Mouse (Mus musculus): ENCODE measurements around the gene Serhl. TPM values are rescaled to one million over a fixed set of nuclear protein-coding genes. Genes with fewer than 3 reads are reported as not detected.
A peak's percentile ranks its signal among the peaks of the same experiment; 100 is the strongest.

The Serhl gene
- polyA plus RNA-seq, 1 experiment: 16.5 TPM

DNA sequence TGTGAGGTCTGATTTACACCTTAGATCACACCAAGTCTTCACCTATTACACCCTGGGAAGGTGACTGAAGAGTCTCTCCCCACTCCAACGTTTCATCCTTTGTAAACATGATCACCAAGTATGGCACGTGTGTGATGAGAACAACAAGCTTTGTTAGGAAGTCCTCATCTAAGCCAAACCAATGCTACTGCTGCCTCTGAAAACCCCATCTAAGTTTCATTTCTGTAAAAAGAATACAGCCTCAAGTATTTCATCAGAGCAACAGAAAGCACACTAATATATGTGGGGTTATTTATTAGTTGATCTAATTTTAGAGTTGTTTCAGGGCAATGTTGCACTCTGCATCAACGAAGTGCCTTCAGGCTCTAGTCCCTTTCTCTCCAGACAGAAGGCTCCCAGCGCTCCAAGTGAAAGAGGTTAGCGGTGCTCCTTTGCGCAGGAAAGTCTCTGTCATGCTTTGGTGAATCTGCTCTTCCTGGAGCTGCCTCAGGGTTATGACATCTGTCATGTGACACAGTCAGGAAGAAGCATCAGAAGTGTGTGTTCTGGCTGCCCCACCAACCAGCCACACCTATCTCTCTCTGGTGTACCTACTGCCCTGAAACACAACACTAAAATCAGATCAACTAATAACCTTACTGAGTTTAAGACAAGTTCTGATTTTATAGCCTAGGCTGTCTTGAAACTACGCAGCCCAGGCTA is 40.4 kb downstream of the Serhl start:
- DNase-seq: no peak
- Histone ChIP-seq H3K27ac (ENCODE audit: insufficient read depth, low read length) (no peak overlapping the region), H3K27me3 (ENCODE audit: control insufficient read depth, insufficient read depth, low read length) (no peaks in the 10 kb centered on the region), H3K4me3 (replicated peaks; ENCODE audit: insufficient read depth, low read depth, low read length) (no peak overlapping the region), H3K4me1 (ENCODE audit: control insufficient read depth, insufficient read depth, low read length) (no peaks in the 10 kb centered on the region)
- WGBS: 88% methylated on average over 7 of the region's 7 CpGs
- TF ChIP-seq CTCF (IDR thresholded peaks at IDR 0.05; ENCODE audit: borderline replicate concordance, insufficient read depth, low read depth, low read length): no peak
- no peak for TF ChIP-seq POLR2A (IDR thresholded peaks at IDR 0.05; ENCODE audit: borderline replicate concordance, insufficient read depth, low read length)

DNA sequence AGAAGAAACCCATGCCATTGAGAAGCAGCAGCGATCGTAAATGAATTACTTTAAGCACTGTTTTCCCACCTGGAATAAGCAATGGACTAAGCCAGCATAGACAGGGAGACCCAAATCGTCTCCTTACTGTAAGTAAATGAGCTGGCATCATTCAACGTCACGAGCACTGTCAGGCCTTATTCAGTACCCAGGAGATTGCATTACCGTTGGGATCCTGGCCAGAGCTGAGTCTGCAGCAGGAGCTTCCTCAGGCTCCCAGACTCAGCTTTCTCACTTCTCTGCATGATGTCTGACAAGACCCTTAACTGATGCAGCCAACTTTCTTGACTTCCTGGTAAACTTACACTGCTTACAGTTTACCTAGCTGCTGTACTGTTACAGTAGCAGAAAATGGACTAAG is 45.4 kb downstream of the Serhl start:
- TF ChIP-seq CTCF (IDR thresholded peaks at IDR 0.05; ENCODE audit: borderline replicate concordance, insufficient read depth, low read depth, low read length): no peak
- TF ChIP-seq POLR2A (IDR thresholded peaks at IDR 0.05; ENCODE audit: borderline replicate concordance, insufficient read depth, low read length): no peak
- Histone ChIP-seq H3K27me3 (ENCODE audit: control insufficient read depth, insufficient read depth, low read length) (no peaks in the 10 kb centered on the region), H3K27ac (ENCODE audit: insufficient read depth, low read length) (no peak overlapping the region), H3K4me3 (replicated peaks; ENCODE audit: insufficient read depth, low read depth, low read length) (no peak overlapping the region), H3K4me1 (ENCODE audit: control insufficient read depth, insufficient read depth, low read length) (peaks cover 4% of the 10 kb centered on the region; the same call in 1 of the 2 replicates)
- 42% methylated on average over 6 of the region's 6 CpGs for WGBS
- no peak for DNase-seq

DNA sequence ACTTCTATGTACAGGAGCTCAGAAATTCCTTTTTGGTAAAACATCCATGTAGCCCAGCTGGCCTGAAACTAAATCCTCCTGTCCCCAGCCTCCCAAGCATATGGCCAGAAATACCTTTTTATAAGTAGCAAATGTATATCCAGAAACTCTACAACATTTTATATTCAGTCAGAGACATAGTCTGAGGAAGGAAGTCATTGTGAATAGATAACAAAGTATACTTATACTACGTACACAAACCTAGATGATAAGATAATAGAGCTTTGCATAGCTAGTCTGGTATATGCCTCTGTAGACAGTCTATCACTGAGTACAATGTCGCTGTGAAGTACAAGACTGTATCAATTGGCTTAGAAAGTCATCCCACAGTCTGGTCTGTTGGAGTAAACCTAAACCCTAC is 46.3 kb downstream of the Serhl start:
- Histone ChIP-seq H3K4me1 (ENCODE audit: control insufficient read depth, insufficient read depth, low read length) (peaks cover 4% of the 10 kb centered on the region; the same call in 1 of the 2 replicates), H3K27ac (ENCODE audit: insufficient read depth, low read length) (no peak overlapping the region), H3K27me3 (ENCODE audit: control insufficient read depth, insufficient read depth, low read length) (no peaks in the 10 kb centered on the region), H3K4me3 (replicated peaks; ENCODE audit: insufficient read depth, low read depth, low read length) (no peak overlapping the region)
- DNase-seq: no peak
- WGBS: 93% methylated on average over 2 of the region's 2 CpGs
- TF ChIP-seq CTCF (IDR thresholded peaks at IDR 0.05; ENCODE audit: borderline replicate concordance, insufficient read depth, low read depth, low read length) (no peak), POLR2A (IDR thresholded peaks at IDR 0.05; ENCODE audit: borderline replicate concordance, insufficient read depth, low read length) (no peak)

DNA sequence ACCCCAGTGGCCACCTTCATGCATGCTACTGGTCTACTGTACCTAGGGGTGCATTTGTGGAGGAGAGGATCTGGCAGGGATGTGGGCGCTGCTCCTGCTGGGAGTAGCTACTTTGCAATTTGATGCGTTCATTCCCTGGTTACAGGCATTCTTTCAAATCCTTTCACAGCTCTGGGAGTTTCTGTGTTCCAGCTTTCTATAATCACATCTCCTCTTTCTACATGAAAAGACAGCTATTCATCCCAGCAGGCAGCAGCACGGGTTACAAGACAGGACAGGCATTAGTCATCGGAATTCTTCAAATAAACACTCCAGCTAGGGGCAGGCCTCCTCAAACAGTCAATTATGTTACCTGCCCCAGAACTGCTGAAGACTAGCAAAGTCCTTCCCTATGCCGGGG is 53.6 kb downstream of the Serhl start:
- WGBS: 19% methylated on average over 5 of the region's 5 CpGs
- no peaks in the 10 kb centered on the region for H3K27me3 ChIP-seq (ENCODE audit: control insufficient read depth, insufficient read depth, low read length)
- DNase-seq: no peak

GRCm38 (mm10) chr15:83145541-83145940 is 56.2 kb downstream of the Serhl start:
- WGBS: 84% methylated on average over 6 of the region's 6 CpGs
- TF ChIP-seq POLR2A (IDR thresholded peaks at IDR 0.05; ENCODE audit: borderline replicate concordance, insufficient read depth, low read length) (no peak), CTCF (IDR thresholded peaks at IDR 0.05; ENCODE audit: borderline replicate concordance, insufficient read depth, low read depth, low read length) (no peak)

More for the DNA sequence above, 53.6 kb downstream of the Serhl start:
- H3K4me1 ChIP-seq (ENCODE audit: control insufficient read depth, insufficient read depth, low read length): peaks cover 22% of the 10 kb centered on the region
- H3K4me3 ChIP-seq (replicated peaks; ENCODE audit: insufficient read depth, low read depth, low read length): no peak overlapping the region
- H3K27ac ChIP-seq (ENCODE audit: insufficient read depth, low read length): peak overlapping the region; percentile 45; the same call in 1 of the 2 replicates
- no peak for TF ChIP-seq POLR2A (IDR thresholded peaks at IDR 0.05; ENCODE audit: borderline replicate concordance, insufficient read depth, low read length)

DNA sequence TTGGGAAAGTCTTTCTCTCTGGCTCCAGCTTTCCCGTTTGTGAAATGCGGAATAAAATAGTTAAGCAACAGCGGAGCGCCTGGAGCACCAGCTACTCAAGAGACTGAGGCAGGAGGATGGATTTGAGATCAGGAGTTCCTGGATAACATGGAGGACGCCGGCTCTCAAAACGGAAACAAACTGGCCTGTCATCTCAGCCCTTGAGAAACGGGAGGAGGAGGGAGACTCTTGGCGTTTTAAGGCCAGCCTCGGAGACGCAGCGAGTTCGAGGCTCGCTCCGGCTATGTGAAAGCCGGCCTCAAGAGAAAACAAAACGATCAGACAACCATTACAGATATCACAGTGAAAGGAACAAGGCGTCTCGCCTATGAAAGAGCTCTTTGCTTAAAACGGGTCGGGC is 59.1 kb downstream of the Serhl start:
- 2% methylated on average over 21 of the region's 21 CpGs for WGBS
- no peak for DNase-seq
- no peaks in the 10 kb centered on the region for H3K27me3 ChIP-seq (ENCODE audit: control insufficient read depth, insufficient read depth, low read length)
- H3K4me1 ChIP-seq (ENCODE audit: control insufficient read depth, insufficient read depth, low read length): peaks cover 8% of the 10 kb centered on the region; the same call in 1 of the 2 replicates
- TF ChIP-seq POLR2A (IDR thresholded peaks at IDR 0.05; ENCODE audit: borderline replicate concordance, insufficient read depth, low read length): no peak
- H3K4me3 ChIP-seq (replicated peaks; ENCODE audit: insufficient read depth, low read depth, low read length): peak overlapping the region; percentile 99
- H3K27ac ChIP-seq (ENCODE audit: insufficient read depth, low read length): peak overlapping the region; percentile 100

More at GRCm38 (mm10) chr15:83145541-83145940, 56.2 kb downstream of the Serhl start:
- no peak overlapping the region for H3K27ac ChIP-seq (ENCODE audit: insufficient read depth, low read length)
- H3K4me1 ChIP-seq (ENCODE audit: control insufficient read depth, insufficient read depth, low read length): peaks cover 20% of the 10 kb centered on the region
- no peak overlapping the region for H3K4me3 ChIP-seq (replicated peaks; ENCODE audit: insufficient read depth, low read depth, low read length)
- DNase-seq: no peak
- no peaks in the 10 kb centered on the region for H3K27me3 ChIP-seq (ENCODE audit: control insufficient read depth, insufficient read depth, low read length)

GRCm38 (mm10) chr15:83148801-83149195 is 59.5 kb downstream of the Serhl start:
- H3K27ac ChIP-seq (ENCODE audit: insufficient read depth, low read length): peak overlapping the region; percentile 100
- DNase-seq: no peak
- no peak for TF ChIP-seq POLR2A (IDR thresholded peaks at IDR 0.05; ENCODE audit: borderline replicate concordance, insufficient read depth, low read length)
- no peak for TF ChIP-seq CTCF (IDR thresholded peaks at IDR 0.05; ENCODE audit: borderline replicate concordance, insufficient read depth, low read depth, low read length)
- under 1% methylated on average over 41 of the region's 41 CpGs for WGBS
- peaks cover 8% of the 10 kb centered on the region; the same call in 1 of the 2 replicates for H3K4me1 ChIP-seq (ENCODE audit: control insufficient read depth, insufficient read depth, low read length)
- peak overlapping the region; percentile 99 for H3K4me3 ChIP-seq (replicated peaks; ENCODE audit: insufficient read depth, low read depth, low read length)
- no peaks in the 10 kb centered on the region for H3K27me3 ChIP-seq (ENCODE audit: control insufficient read depth, insufficient read depth, low read length)
